Mouse (Mus musculus) limb, embryonic 14.5 days (tissue): ENCODE measurements around the gene Actr3. TPM values are rescaled to one million over a fixed set of nuclear protein-coding genes. Genes with fewer than 3 reads are reported as not detected.

ENCODE experiments used
- ATAC-seq: fragments of 200-750 bp; cut with Nextera tagmentation; 2 replicates; pipeline ENCODE4 v1.8.0; 2017; ENCODE audit warnings: low read depth, moderate number of reproducible peaks, moderate TSS enrichment; ENCODE audit not compliant: low FRiP score
- DNase-seq: peaks from one replicate; pipeline ENCODE4 v3.0.0-alpha.2; 2015; ENCODE audit warnings: low spot score
- H3K27ac ChIP-seq: fragments of 300-500 bp; sonication (generic); replicated peaks from 2 replicates; pipeline ENCODE4 v1.5.1; 2014; ENCODE audit warnings: low read depth, mild to moderate bottlenecking, low read length, moderate library complexity, mixed read lengths
- H3K27me3 ChIP-seq: fragments of 300-500 bp; sonication (generic); 2 replicates; pipeline ENCODE4 v1.6.1; 2014; ENCODE audit warnings: low read length, mixed read lengths; ENCODE audit not compliant: control insufficient read depth, insufficient read depth
- H3K36me3 ChIP-seq: fragments of 300-500 bp; sonication (generic); 2 replicates; pipeline ENCODE4 v1.6.1; 2014; ENCODE audit warnings: mild to moderate bottlenecking, low read length, moderate library complexity, mixed read lengths; ENCODE audit not compliant: control insufficient read depth, insufficient read depth
- H3K4me1 ChIP-seq: fragments of 300-500 bp; sonication (generic); 2 replicates; pipeline ENCODE4 v1.6.1; 2014; ENCODE audit warnings: antibody characterized with exemption, low read length, mixed read lengths; ENCODE audit not compliant: control insufficient read depth, insufficient read depth
- H3K4me2 ChIP-seq: fragments of 300-500 bp; sonication (generic); replicated peaks from 2 replicates; pipeline ENCODE4 v1.6.1; 2014; ENCODE audit warnings: low read depth, mild to moderate bottlenecking, low read length, moderate library complexity; ENCODE audit not compliant: severe bottlenecking
- H3K4me3 ChIP-seq: fragments of 300-500 bp; sonication (generic); replicated peaks from 2 replicates; pipeline ENCODE4 v1.5.1; 2014; ENCODE audit warnings: low read length
- H3K9ac ChIP-seq: fragments of 300-500 bp; sonication (generic); 2 replicates; pipeline ENCODE4 v1.6.1; 2014; ENCODE audit warnings: mild to moderate bottlenecking, low read depth, low read length, moderate library complexity; ENCODE audit not compliant: severe bottlenecking
- H3K9me3 ChIP-seq: fragments of 300-500 bp; sonication (generic); 2 replicates; pipeline ENCODE4 v1.6.1; 2016; ENCODE audit warnings: low read length; ENCODE audit not compliant: control insufficient read depth
- POLR2A ChIP-seq: fragments of 200-500 bp; IDR thresholded peaks from 2 replicates; pipeline ENCODE4 v1.8.0; 2012; ENCODE audit warnings: inconsistent platforms, mild to moderate bottlenecking, moderate library complexity, borderline replicate concordance; ENCODE audit not compliant: insufficient read depth, insufficient read length; ENCODE audit errors: extremely low read depth
- WGBS: fragments of 180-500 bp; shearing (Covaris S2); extraction: QIAGEN DNeasy Blood & Tissue Kit; methylation state at CpG from one replicate; pipeline ENCODE4 v1.1.7; 2014; 5-methylcytosine and 5-hydroxymethylcytosine counted together
- polyA plus RNA-seq, 2 experiments: library from polyadenylated mRNA; depleted of rRNA in 1 of 2; stranded (reverse) in 1 of 2; unstranded in 1 of 2; fragments of >200 nt; fragmentation: Nextera tagmentation in 1 of 2; extraction: Ambion mirVana in 1 of 2; gene quantifications; 2 replicates each; pipeline versions ENCODE4 v1.2.1 to v1.2.3; 2012 to 2014

The Actr3 gene
- polyA plus RNA-seq, 2 experiments: 109 to 252 TPM

- ATAC-seq: no peak
- H3K4me3 ChIP-seq: no peak overlapping the region
- no peak overlapping the region for H3K27ac ChIP-seq
- DNase-seq: no peak
- WGBS: 76% methylated on average over 2 of the region's 2 CpGs
- no peaks in the 10 kb centered on the region for H3K36me3 ChIP-seq
- H3K4me2 ChIP-seq: no peak overlapping the region
- H3K4me1 ChIP-seq: no peaks in the 10 kb centered on the region
- H3K27me3 ChIP-seq: no peaks in the 10 kb centered on the region
- H3K9ac ChIP-seq: no peak overlapping the region
- no peak for TF ChIP-seq POLR2A
- no peaks in the 10 kb centered on the region for H3K9me3 ChIP-seq
Measured at GRCm38 (mm10) chr1:125343105-125343504, 92.4 kb downstream of the Actr3 start.

Other genes with a start within 250 kb of the Actr3 start
- gene Slc35f5, start 124.9 kb upstream of the Actr3 start, polyA plus RNA-seq (2012; rRNA removed): 45.6 and 46.1 TPM in 2 replicates
- 60.4 and 64.0 TPM in 2 replicates for gene Slc35f5, start 124.9 kb upstream of the Actr3 start, polyA plus RNA-seq (2014; fragmentation: Nextera tagmentation; extraction: Ambion mirVana)
- gene Gpr39, start 241.3 kb upstream of the Actr3 start, polyA plus RNA-seq (2012; rRNA removed): 0.12 and 0.23 TPM in 2 replicates
- gene Gpr39, start 241.3 kb upstream of the Actr3 start, polyA plus RNA-seq (2014; fragmentation: Nextera tagmentation; extraction: Ambion mirVana): 0.12 TPM in 1 of 2 replicates, not detected in the other